Mouse (Mus musculus) large intestine, adult 2 months (tissue): Measurements from ENCODE around the gene Nipsnap3a. TPM values are rescaled to one million over a fixed set of nuclear protein-coding genes. Genes with fewer than 3 reads are reported as not detected.

Experiments used
- DNase-seq: peaks from one replicate; pipeline ENCODE4 v3.0.0-alpha.2; 2012; ENCODE audit warnings: low read depth, low spot score
- WGBS: fragments of 180-500 bp; shearing (Covaris S2); methylation state at CpG from one replicate; pipeline ENCODE4 v1.1.7; 2018; 5-methylcytosine and 5-hydroxymethylcytosine counted together
- polyA plus RNA-seq: library from polyadenylated mRNA; depleted of rRNA; stranded (reverse); fragments of >200 nt; gene quantifications from 2 replicates; pipeline ENCODE4 v1.2.3, GENCODE M21; 2012; rRNA removed

The Nipsnap3a gene
- polyA plus RNA-seq, 1 experiment = not detected

- WGBS = 75% methylated on average over 9 of the region's 9 CpGs
- DNase-seq = no peak
Measured at GRCm38 (mm10) chr4:53046238-53047022, 57.4 kb downstream of the Nipsnap3a start.

Other genes with a start within 250 kb of the Nipsnap3a start
- gene Olfr275, start 174.7 kb upstream of the Nipsnap3a start, polyA plus RNA-seq = not detected in 2 replicates
- gene Olfr273, start 130.0 kb upstream of the Nipsnap3a start, polyA plus RNA-seq = not detected in 2 replicates
- gene Olfr272, start 70.1 kb upstream of the Nipsnap3a start, polyA plus RNA-seq = not detected in 2 replicates
- gene Olfr270, start 24.7 kb upstream of the Nipsnap3a start, polyA plus RNA-seq = not detected in 2 replicates
- 75.2 and 94.3 TPM in 2 replicates for gene Nipsnap3b, start 22.6 kb downstream of the Nipsnap3a start, polyA plus RNA-seq
- 1.5 and 7.8 TPM in 2 replicates for gene Abca1, start 170.6 kb downstream of the Nipsnap3a start, polyA plus RNA-seq